Mouse (Mus musculus) layer of hippocampus, postnatal 36 days (tissue): ENCODE measurements around the gene Kpna7. TPM values are rescaled to one million over a fixed set of nuclear protein-coding genes. Genes with fewer than 3 reads are reported as not detected.
"Not testable (repeated sequence)": the region's sequence is repeated elsewhere in the genome, so short reads cannot be mapped to it uniquely, and the experiment has no call there.

ENCODE experiments used
- DNase-seq, 2 experiments: peaks; one replicate each; pipeline ENCODE4 v3.0.0; 2022
- total RNA-seq, 2 experiments: library from RNA; stranded (reverse); gene quantifications; 2 replicates each; pipeline ENCODE4 v1.2.3; 2021

The Kpna7 gene
- total RNA-seq, 2 experiments from 2014 or later, result not detected

DNA sequence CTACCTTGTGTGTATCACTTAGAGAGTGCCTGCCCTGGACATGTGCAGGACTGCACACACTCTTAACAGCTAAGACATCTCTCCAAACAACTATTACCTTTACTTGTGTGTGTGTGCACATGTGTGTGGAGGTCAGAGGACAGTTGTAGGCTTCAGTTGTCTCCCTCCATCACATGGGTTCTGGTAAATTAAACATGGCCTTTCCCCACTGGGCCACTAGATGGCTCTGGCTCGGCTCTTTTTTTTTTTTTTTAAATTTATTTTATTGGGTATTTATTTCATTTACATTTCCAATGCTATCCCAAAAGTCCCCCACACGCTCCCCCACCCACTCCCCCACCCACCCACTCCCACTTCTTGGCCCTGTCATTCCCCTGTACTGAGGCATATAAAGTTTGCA lies 67.1 kb downstream of the Kpna7 start:
- DNase-seq, result not testable (repeated sequence)

DNA sequence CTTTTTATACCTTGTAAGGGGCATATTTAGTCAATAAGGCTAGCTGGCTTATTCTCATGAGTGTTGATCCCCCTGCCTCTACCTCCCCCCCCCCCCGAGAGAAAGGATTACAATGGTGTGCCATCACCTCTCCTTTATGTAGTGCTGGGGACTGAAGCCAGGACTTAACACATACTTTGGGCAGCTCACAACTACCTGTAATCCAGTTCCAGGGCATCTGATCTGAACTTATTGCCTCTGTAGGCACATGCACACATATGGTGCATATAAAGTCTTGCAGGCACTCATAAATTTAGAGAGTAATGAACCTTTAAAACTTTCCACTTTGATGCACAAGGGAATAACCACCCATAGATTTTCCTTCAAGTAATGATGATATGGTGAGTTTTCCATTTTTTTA lies 69.6 kb downstream of the Kpna7 start:
- DNase-seq, result no peak

DNA sequence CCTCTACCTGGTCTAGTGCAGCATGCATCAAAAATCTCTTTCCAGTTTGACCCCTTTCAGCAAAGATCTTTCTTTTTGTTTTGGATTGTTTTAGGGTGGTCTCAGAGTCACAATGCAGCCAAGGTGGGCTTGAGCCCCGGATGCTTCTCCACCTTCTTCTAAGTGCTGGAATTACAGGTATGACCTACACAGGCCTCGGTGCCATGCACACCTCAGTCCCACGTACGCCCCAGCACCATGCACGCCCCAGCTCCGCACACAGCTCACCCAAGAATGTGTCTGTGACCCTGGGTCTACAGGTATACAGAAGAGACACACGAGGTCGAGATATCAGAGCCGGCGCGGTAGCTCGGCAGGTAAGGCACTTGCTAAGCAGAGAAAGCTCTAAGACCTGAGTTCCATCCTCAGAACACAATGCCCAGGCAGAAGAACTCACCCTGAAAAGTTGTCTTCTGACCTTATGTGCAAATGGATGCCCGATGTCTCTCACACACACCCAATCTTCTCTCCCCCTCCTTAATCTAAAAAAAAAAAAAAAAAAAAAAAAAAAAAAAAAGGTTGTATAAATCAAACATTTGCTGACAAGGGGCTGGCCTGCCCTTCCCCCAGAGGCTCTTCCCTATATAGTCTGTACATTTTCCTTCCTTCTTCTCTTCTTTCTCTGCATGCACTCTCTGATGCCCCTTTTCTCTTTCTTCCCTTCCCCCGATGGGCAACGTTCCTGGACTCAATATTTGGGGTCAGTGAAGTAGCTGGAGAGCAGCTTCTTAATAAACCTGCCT lies 74.8 kb downstream of the Kpna7 start:
- no peak for DNase-seq

DNA sequence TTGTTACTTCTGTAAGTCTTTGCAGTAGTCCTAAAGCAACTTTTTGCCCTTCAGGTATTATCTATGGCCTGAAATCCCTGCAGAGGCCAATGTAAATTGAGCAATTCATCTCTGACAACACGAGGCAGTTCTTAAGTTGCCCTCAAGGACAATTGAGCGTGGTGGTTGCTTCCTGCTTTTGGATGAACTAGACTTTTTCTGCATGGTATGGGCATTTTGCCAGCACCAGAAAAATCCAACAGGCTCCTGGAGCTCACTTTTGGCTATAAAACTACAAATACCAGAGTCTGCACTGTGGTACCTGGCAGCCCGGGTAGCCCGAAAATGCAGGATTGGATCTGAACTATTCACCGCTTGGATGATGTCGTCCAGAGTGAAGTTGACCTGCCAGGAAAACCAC lies 78.2 kb downstream of the Kpna7 start:
- no peak for DNase-seq

DNA sequence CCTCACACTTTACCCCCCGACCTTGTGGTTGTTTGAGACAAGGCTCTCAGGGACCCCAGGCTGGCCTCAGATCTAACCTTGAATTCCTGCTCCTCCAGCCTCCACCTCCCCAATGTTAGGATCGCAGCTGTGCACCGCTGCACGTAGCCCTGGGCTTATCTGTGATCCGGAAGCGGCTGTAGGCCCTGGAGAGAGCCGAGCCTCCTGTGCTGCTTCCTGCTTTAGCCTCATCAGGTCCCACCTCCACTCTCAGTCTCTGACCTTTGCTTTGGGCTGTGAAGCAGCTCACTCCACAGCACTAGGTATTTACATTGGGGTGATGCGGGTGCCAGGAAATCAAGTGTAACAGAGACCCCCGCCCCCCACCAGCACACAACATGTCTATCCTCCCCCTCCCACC lies 79.3 kb downstream of the Kpna7 start:
- DNase-seq, result no peak

DNA sequence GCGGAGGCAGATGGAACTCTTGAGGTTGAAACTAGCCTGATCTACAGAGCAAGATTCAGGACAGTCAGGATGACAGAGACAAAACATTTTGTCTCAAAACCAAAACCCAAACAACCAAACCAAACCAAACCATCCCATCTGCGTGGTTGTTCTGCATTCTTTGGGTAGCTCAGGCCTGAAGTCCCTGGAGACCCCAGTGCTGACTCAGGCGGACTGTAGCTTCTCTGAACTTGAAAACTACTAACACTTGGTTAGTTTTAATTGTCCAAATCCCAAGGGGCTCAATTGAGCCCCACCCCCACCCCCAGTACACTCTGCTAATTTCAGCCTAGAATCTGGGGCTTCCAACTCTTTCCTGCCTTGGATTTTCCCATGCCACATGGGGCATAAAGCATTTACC lies 80.5 kb downstream of the Kpna7 start:
- no peak for DNase-seq

DNA sequence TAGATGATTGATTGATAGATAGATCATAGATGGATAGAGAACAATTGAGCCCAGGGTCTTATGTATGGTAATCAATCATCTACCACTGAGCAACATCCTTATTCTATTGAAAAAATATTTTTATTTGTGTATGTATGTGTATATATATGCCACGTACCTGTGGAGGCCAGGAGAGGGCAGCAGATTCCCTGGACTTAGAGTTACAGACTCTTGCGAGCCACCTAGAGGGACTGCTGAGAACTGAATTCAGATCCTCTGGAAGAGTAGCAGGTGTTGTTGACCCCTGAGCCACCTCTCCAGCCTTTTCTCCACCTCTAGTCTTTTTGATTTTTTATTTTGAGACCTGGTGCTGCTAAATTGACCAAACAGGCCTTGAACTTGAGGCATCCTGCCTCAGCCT lies 85.3 kb downstream of the Kpna7 start:
- DNase-seq, result no peak

DNA sequence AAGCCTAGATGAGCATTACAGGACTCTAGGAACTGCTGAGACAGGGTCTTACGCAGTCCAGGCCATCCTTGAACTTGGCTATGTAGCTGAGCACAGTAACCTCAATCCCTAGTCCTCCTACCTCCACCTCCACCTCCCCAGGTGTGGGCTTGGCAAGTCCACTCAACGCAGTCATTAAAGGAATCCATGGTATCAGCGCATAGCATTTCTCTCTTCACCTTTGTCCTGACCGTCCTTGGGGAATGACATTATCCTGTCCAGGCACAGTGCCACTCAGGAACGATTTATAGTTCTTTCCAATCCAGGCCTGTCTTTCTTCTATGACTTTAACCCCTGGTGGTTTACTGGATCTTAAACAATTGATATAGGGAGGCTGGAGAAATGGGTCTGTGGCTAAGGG lies 93.3 kb downstream of the Kpna7 start:
- DNase-seq, result no peak

DNA sequence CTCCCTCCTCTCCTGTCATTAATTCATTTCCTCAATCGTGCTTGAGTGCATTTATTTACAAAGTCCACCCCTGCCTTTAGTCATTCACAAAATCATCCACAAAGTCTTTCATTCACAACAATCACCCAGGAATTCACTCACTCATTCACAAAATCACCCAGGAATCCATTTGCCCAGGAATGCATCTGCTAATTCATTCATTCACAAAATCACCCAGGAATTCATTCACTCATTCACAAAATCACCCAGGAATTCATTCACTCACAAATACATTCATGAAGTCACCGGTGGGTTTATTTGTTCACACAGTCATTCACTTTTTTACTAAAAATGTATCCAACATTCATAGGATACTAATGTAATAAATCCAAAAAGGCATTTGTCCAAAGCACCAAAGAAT lies 93.8 kb downstream of the Kpna7 start:
- no peak for DNase-seq

DNA sequence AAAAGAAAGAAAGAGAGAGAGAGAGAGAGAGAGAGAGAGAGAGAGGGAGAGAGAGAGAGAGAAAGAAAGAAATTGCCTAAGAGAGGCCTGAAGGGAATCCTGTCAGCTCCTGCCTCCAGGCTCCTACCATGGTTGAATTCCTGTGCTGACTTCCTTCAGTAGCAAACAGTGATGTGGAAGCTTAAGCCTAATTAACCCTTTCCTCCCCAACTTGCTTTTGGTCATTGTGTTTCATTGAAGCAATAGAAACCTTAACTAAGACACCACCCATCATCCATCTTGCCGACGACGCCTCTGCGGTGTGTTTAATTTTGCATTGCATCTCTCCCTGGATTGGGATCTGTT lies 94.8 kb downstream of the Kpna7 start:
- DNase-seq, result no peak

DNA sequence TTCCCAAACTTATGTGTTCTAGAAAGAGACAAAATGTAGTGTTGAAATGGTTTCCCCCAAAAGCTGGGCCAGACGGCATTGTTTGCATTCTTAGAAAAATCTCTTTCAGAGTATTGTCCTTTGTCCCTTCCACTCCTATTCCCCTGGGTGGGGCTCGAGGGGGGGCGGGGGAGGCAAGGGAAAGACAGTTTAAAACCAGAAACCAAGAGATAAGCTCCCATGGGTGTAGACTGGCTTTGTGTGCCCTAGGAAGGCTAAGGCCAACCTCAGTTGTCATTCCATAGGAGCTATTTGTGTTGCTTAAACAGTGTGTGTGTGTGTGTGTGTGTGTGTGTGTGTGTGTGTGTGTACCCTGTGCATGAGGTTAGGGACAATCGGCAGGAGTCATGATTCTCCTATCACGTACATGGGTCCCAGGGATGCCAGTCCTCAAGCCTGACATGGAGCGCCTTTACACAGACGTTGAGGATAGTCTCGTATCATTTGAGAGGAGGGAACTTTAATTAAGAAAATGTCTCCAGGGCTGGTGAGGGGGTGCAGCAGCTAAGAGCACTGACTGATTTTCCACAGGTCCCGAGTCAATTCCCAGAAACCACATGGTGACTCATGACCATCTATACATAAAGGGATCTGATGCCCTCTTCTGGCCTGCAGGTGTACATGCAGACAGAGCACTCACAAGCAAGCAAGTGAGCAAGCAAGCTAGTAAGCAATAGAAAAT lies 95.3 kb downstream of the Kpna7 start:
- DNase-seq, result peak; percentile 26 to 48

DNA sequence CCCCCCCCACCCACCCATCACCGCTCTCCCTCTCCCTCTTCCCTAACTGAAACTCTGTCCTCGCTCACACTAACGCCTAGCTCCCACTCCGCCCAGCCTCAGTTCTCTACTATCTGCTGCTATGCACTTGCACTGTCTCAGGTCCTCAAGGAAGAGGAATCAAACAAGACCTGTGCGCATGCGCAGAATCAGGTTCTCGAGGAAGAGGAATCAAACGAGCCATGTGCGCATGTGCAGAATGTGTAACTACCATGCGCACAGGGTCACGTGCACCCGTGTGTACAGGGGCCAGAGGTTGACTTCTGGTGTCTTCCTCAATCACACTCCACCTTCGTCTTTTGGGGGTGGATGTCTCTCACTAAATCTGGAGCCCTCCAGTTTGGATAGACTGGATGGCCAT lies 96.3 kb downstream of the Kpna7 start:
- DNase-seq, result no peak

DNA sequence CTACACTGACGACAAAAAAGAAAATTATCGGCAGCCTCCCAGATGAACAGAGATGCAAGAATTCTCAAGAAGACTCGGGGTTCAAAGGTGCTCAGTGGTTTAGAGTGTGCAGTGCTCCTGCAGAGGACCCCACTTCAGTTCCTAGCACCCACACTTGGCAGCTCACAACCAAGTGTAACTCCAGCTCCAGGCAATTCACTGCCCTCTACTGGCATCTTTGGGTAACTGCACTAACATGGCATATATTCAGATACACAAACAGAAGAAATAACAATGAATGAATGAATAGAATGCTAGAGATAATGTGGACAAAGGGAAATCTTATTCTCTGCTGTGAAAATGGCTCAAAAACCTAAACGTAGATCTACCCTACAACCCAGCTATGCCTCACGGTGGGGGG lies 99.0 kb downstream of the Kpna7 start:
- DNase-seq, result no peak

DNA sequence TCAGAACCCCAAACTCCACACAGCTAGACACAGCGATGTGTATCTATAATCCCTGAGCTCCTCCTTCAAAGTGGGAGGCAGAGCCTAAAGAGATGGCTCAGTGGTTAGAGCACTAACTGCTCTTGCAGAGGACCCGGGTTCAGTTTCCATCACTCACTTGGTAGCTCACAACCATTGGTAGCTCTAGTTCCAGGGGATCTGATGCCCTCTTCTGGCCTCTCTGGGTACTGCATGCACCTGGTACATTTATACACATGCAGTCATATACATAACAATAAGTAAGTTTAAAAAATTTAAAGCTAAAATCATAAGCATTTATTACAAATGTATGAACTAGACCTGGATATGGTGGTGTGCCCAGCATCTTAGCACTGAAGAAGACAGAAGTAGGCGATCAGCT lies 100.6 kb downstream of the Kpna7 start:
- no peak for DNase-seq

DNA sequence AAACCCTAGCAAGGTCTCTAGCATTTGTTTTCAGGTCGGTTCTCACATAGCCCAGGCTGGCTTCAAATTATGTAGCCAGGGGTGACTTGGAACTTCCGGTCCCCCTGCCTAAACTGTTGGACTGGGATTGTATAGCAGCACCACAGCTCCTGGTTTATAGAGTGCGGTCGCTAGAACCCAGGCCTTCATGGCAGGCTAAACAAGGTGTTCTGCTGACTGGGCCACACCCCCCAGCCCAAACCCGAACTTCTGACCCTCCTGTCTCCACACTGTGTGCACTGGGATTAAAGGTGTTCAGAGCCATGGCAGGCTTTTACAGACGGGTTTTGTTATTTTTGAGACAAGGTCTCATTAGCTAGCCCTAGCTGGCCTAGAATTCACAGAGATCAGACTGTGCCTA lies 104.7 kb downstream of the Kpna7 start:
- no peak for DNase-seq

DNA sequence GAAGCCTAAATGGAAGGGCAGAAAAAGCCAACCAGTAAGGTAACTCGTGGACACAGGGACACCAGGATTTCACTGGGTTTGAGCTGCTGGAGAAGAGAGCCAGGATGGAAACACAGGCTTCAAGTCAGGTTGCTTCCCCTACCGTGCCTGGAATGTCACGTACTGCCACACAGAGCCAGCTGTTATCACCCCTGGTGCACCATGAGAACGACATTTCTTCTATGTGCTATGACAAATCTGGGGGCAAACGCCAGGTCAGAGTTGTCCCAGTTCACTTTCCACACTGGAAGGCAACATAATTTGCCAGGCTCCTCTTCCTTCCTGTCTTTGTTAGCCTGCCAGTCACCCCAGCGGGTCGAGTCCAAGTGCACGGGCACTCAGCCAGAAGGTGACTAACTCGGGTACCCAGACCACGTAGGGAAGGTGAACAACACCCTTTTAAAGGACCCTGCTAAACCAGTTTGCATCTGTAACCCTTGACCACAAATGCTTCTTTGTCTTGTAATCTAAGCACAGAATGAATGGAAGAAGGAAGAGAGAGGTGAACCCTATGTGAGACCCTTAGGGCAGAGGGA lies 105.2 kb downstream of the Kpna7 start:
- no peak for DNase-seq

DNA sequence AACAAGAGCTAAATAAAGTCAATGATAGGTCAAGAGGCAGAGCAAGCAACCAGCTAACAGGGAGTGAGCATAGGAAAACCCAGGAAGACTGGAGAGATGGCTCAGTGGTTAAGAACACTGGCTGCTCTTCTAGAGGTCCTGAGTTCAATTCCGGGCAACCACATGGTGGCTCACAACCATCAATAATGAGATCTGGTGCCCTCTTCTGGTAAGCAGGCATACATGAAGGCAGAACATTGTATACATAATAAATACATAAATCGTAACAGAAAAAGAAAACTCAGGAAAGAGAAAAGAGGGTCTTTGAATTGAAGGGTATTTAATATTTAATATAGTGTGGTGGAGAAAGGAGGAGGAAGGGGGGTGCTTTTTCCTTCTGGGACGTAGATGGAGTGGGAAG lies 112.6 kb downstream of the Kpna7 start:
- DNase-seq, result no peak

DNA sequence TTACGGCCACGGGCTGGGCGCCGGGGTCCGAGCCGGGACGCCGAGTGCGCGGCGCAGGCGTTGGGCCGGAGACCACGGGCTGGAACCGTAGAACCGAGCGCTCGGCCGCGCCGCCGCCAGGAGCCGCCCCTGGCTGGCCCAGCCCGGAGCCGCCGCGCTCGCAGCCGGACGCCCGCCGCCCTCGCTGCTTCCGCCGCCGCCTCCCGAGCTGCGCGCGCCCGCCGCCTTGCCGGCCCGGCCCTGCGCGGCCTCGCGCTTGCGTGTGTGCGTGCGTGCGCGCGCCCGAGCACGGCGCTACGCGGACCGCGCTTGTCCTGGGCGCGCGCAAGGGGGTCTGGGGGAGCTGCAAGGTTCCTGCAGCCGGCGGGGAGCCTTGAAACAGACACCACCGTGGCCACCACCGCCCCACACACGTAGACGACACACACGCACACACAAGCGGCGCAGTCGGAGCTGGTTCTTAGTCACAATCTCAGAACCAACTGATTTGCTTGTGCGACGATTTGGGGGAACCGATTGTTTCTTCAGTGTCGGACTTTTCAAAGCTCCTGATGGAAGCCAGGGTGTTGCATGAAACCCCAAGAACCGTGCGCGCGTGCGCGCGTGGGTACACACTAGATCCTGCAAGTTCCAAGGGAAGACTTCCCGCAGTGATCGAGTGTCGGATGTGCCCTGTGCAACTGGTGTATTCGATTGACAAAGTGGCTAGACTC lies 118.0 kb downstream of the Kpna7 start, which contains the start of gene Smurf1:
Smurf1 (minus strand) TSS at position 209 of the 713 bp plus-strand sequence.
- DNase-seq, result peak; percentile 79 to 83

DNA sequence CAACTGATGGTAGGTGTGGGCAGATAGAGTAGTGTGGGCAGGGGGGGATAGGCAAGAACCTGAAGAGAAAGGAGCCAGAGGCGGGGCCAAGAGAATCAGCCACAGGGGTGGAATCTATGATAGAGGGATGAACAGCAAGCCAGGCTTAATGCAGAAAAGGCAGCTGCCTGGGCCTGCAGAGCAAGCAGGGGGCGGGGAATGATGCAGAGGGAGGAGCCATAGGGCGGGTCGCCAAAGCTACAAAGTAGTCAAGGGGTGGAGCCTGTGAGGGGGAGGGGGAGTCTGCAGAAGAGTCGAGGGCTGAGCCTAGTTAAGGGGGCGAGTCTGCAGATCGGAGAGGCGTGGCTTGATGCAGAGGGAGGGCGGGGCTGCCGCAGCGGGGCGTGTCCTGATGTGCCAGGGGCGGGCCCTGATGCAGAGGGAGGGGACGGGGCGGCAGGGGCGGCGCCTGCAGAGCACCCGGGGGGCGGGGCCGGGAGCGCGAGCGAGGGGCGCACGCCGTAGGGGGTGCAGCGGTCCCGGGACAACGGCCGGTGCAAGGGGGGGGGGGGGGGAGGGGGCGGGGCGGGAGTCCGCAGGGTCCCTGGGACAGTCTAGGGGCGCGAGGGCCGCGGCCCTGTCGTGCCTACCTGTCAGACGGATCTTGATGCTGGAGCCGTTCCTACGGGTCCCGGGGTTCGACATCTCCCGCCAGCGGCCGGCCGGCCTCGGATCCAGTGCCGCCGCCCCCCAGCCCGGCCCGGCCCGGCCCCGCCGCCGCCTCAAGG lies 118.8 kb downstream of the Kpna7 start:
- peak; percentile 72 to 78 for DNase-seq

DNA sequence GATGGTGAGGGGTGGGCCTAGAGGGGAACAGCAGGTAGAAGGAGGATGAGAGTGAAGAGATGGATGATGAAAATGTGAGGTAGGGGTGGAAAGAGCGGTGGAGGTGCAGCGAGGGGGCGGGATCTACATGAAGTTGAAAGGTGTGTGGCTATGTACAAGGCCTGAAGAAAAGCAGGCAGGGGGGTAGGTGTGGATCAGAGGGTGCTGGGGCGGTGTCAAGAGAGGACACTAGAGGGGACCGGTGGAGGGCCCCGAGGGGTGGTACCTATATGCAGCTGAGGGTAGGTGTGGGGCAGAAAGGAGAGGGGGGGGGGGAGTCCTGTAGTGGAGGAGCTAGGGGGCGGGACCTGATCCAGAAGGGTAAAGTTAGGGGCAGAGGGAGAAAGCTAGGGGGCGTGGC lies 119.4 kb downstream of the Kpna7 start:
- no peak for DNase-seq

DNA sequence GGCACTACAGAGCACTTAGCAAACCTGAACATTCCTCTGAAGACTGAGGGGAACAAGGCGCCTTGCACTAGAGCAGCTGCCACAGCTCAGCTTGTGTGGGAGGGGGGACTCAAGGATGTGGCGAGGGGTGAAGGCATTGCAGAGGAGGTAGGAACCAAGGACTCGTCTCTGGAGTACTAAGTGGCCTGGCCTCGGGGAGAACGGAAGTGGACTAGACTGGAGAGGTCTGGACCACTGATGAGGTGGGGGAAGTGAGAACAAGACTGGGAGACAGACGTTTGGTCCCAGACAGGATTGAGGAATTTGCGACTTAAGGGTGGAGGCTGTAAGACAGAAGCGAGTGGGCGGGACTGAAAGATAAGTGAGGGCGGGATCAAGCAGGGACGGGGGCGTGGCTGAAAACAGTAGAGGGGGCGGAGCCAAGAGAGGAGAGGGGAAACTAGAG lies 120.0 kb downstream of the Kpna7 start:
- peak; percentile 51 to 55 for DNase-seq

DNA sequence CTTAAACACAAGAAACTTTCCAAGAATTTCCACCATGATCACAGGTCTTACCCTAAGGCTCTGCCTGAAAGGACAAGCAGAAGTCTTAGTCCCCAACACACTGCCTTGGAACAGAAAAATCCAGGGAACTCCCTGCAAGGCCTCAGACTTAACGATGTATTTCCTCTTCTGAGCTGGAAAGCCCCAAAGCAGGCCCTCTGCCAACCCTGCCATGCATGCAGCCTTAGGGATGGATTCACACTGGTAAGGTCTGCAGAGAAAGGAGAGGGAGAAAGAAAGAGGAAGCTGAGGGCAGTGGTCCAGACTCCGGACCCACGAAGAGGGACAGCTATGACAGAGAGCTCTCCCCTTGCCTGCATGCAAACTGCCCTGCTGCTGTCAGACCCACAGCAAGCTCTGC lies 120.4 kb downstream of the Kpna7 start:
- peak in 1 of 2 experiments; percentile 17 for DNase-seq
